Mouse (Mus musculus) thymus, adult 2 months (tissue): ENCODE measurements around the gene Frmd8.

Experiments
- CTCF ChIP-seq: fragments of 200-500 bp; IDR thresholded peaks from 2 replicates; pipeline ENCODE4 v1.5.1; 2012; ENCODE audit warnings: mild to moderate bottlenecking, control low read depth, low read length, moderate library complexity, borderline replicate concordance; ENCODE audit not compliant: control insufficient read depth, poor library complexity, insufficient read depth; ENCODE audit errors: extremely low read depth
- POLR2A ChIP-seq: fragments of 200-500 bp; IDR thresholded peaks from 2 replicates; pipeline ENCODE4 v1.6.1; 2012; ENCODE audit warnings: mild to moderate bottlenecking, low read length, control low read depth, moderate library complexity; ENCODE audit not compliant: control insufficient read depth, poor library complexity, insufficient read depth; ENCODE audit errors: extremely low read depth

GRCm38 (mm10) chr19:5878362-5878722, 3.3 kb upstream of the Frmd8 start:
- TF ChIP-seq CTCF, result no peak
- no peak for TF ChIP-seq POLR2A
